Mouse (Mus musculus): ENCODE data around the gene Gm49325. TPM values are rescaled to one million over a fixed set of nuclear protein-coding genes. Genes with fewer than 3 reads are reported as not detected.

Gm49325 gene
- polyA plus RNA-seq, 1 experiment from 2014 or later, result 8.6 TPM

DNA sequence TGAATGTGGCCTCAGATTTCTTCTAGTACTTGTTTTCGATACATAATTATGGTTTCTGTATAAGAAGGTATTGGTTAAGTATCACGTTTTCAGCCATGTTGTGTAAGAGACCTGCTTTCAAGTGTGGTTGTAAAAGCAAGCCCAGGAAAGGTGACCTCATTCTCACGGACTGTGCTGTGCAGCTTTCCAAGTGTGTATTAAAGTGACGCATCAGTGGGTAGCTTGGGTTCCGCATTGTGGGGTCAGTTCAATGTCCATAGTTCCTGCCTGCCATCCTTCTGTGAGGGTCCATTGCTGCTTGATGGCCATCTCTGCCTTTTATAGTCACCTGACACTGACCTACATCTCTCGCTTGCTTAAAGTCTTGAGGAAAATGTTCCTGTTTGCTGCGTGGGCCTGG is 10.9 kb downstream of the Gm49325 start:
- H3K27me3 ChIP-seq, result no peaks in the 10 kb centered on the region
- 94% methylated on average over 7 of the region's 7 CpGs for WGBS
- ATAC-seq (replicated peaks), result no peak
- H3K9ac ChIP-seq (replicated peaks), result no peak overlapping the region
- no peak overlapping the region for H3K4me3 ChIP-seq
- peaks cover 6% of the 10 kb centered on the region for H3K4me1 ChIP-seq
- H3K36me3 ChIP-seq, result peaks cover 57% of the 10 kb centered on the region
- H3K27ac ChIP-seq (replicated peaks), result no peak overlapping the region
- no peak overlapping the region for H3K4me2 ChIP-seq (replicated peaks)
- no peaks in the 10 kb centered on the region for H3K9me3 ChIP-seq

- H3K4me2 ChIP-seq (replicated peaks), result peak overlapping the region; percentile 81
- H3K36me3 ChIP-seq, result peaks cover 19% of the 10 kb centered on the region
- H3K4me3 ChIP-seq, result peak overlapping the region; percentile 89
- H3K9ac ChIP-seq (replicated peaks), result peak overlapping the region; percentile 97
- ATAC-seq (replicated peaks), result peak; percentile 1; the same call in 1 of the 2 replicates
- peaks cover 42% of the 10 kb centered on the region for H3K4me1 ChIP-seq
- 77% methylated on average over 8 of the region's 8 CpGs for WGBS
- no peaks in the 10 kb centered on the region for H3K9me3 ChIP-seq
- no peaks in the 10 kb centered on the region for H3K27me3 ChIP-seq
- peak overlapping the region; percentile 91 for H3K27ac ChIP-seq (replicated peaks)
Measured at GRCm38 (mm10) chr10:77621546-77621945, 15.5 kb downstream of the Gm49325 start.

GRCm38 (mm10) chr10:77622055-77622988 is 16.3 kb downstream of the Gm49325 start, which contains the start of gene Ube2g2:
Gene Ube2g2 (plus strand): TSS chr10:77622275.
- no peaks in the 10 kb centered on the region for H3K27me3 ChIP-seq
- ATAC-seq (replicated peaks), result peak; percentile 92
- peak within 1 kb of the TSS; percentile 91 for H3K27ac ChIP-seq (replicated peaks)
- peak within 1 kb of the TSS; percentile 81 for H3K4me2 ChIP-seq (replicated peaks)
- H3K9me3 ChIP-seq, result no peaks in the 10 kb centered on the region
- H3K4me3 ChIP-seq, result peak within 1 kb of the TSS; percentile 89
- H3K4me1 ChIP-seq, result peaks cover 42% of the 10 kb centered on the region
- WGBS, result under 1% methylated on average over 96 of the region's 96 CpGs
- H3K36me3 ChIP-seq, result peaks cover 11% of the 10 kb centered on the region
- peak within 1 kb of the TSS; percentile 97 for H3K9ac ChIP-seq (replicated peaks)

GRCm38 (mm10) chr10:77623069-77623492 is 17.1 kb downstream of the Gm49325 start:
- H3K4me1 ChIP-seq, result peaks cover 42% of the 10 kb centered on the region
- WGBS, result 5% methylated on average over 8 of the region's 8 CpGs
- H3K4me3 ChIP-seq, result peak overlapping the region; percentile 89
- no peaks in the 10 kb centered on the region for H3K27me3 ChIP-seq
- no peaks in the 10 kb centered on the region for H3K9me3 ChIP-seq
- peak; percentile 64 for ATAC-seq (replicated peaks)
- peak overlapping the region; percentile 97 for H3K9ac ChIP-seq (replicated peaks)
- H3K27ac ChIP-seq (replicated peaks), result peak overlapping the region; percentile 91
- peak overlapping the region; percentile 81 for H3K4me2 ChIP-seq (replicated peaks)
- H3K36me3 ChIP-seq, result peaks cover 4% of the 10 kb centered on the region

DNA sequence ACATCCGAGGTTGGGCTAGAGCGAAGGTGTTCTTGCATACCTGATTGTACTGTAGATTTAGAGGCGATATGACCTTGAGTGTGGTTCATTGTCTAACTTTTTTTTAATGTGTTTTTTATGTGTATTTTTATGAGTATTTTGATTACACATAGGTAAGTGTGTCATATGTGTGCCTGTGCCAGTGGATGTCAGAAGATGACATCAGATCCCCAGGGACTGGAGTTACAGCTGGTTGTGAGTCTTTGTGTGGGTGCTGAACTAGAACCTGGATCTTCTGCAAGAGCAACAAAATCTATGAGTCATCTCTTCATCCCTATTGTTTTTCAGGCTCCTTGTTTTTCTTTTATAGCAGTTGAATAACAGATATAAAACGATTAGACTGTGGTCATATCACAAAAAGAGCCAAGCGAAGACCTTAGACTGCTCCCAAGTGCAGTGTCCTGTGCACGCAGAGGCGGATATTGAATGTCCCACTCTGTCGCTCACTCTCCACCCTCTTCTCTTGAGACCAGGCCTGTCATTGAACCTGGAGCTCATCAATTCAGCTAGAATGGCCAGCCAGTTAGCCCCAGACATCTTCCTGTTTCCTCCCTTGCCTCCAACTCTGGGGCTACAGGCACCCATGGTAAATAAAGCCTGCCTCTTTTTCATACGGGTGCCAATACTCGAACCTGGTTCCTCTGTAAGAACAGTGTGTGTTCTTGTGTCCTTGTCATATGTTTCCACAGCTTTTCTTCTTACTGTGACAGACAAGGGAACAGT is 17.8 kb downstream of the Gm49325 start:
- H3K4me3 ChIP-seq, result peak overlapping the region; percentile 89
- peak overlapping the region; percentile 81 for H3K4me2 ChIP-seq (replicated peaks)
- H3K9ac ChIP-seq (replicated peaks), result peak overlapping the region; percentile 97; the same call in 1 of the 2 replicates
- no peaks in the 10 kb centered on the region for H3K27me3 ChIP-seq
- no peak for ATAC-seq (replicated peaks)
- no peaks in the 10 kb centered on the region for H3K9me3 ChIP-seq
- H3K27ac ChIP-seq (replicated peaks), result peak overlapping the region; percentile 91
- peaks cover 42% of the 10 kb centered on the region for H3K4me1 ChIP-seq
- H3K36me3 ChIP-seq, result no peaks in the 10 kb centered on the region
- WGBS, result 84% methylated on average over 10 of the region's 10 CpGs

DNA sequence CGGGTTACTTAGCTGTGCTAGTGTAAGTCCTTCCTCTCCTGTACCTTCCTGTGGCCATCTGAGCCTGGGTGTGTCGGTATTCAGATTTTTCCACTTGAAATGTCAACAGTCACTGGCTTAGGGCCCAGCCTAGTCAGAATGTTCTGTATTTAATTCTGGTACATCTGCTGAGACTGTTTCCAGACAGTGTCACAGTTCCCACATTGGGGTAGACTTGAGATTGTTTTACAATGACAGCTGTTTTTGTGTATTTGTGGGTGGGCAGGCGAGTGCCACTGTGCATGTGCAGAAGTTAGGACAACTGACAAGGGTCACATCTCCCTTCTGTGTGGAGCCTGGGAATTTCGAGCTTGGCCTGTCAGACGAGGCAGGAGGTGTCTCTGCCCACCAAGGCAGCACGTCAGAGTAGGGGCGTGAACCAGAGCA is 18.6 kb downstream of the Gm49325 start:
- H3K27me3 ChIP-seq, result no peaks in the 10 kb centered on the region
- WGBS, result 73% methylated on average over 7 of the region's 7 CpGs
- no peaks in the 10 kb centered on the region for H3K9me3 ChIP-seq
- ATAC-seq (replicated peaks), result no peak
- no peak overlapping the region for H3K27ac ChIP-seq (replicated peaks)
- no peaks in the 10 kb centered on the region for H3K36me3 ChIP-seq
- H3K4me1 ChIP-seq, result peaks cover 47% of the 10 kb centered on the region
- 0 out of 2 replicates have a peak overlapping the region, but pooled peaks have one; percentile 81 for H3K4me2 ChIP-seq (replicated peaks)
- H3K9ac ChIP-seq (replicated peaks), result 0 out of 2 replicates have a peak overlapping the region, but pooled peaks have one; percentile 10
- no peak overlapping the region for H3K4me3 ChIP-seq

DNA sequence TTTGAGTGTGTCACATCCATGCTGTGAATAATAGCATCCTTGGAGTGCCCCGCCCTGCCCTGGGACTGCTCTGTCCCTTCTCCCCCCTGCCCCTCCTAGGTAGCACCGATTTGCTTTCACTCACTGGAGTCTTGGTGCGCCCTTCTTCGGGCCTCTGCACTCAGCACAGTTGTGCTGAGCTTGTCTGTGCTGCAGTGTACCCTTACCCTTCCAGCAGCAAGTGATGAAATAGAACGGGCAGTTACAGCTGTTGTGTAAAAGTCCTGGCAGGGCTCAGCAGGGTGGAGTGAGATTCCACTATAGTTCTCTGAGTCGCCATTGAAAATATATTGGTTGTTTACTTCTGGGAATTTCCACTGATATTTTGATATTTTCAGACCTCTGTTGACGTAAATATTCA is 20.0 kb downstream of the Gm49325 start:
- Histone ChIP-seq H3K4me2 (replicated peaks) (no peak overlapping the region), H3K9me3 (no peaks in the 10 kb centered on the region), H3K27ac (replicated peaks) (no peak overlapping the region), H3K27me3 (no peaks in the 10 kb centered on the region), H3K36me3 (no peaks in the 10 kb centered on the region), H3K9ac (replicated peaks) (no peak overlapping the region), H3K4me1 (peaks cover 53% of the 10 kb centered on the region), H3K4me3 (no peak overlapping the region)
- no peak for ATAC-seq (replicated peaks)
- WGBS, result 83% methylated on average over 7 of the region's 7 CpGs

- H3K4me3 ChIP-seq, result no peak overlapping the region
- no peaks in the 10 kb centered on the region for H3K27me3 ChIP-seq
- H3K4me1 ChIP-seq, result peaks cover 50% of the 10 kb centered on the region
- no peak overlapping the region for H3K27ac ChIP-seq (replicated peaks)
- no peaks in the 10 kb centered on the region for H3K9me3 ChIP-seq
- H3K36me3 ChIP-seq, result peaks cover 5% of the 10 kb centered on the region; the same call in 1 of the 2 replicates
- 71% methylated on average over 7 of the region's 7 CpGs for WGBS
- ATAC-seq (replicated peaks), result no peak
- H3K4me2 ChIP-seq (replicated peaks), result no peak overlapping the region
- H3K9ac ChIP-seq (replicated peaks), result no peak overlapping the region
Measured at GRCm38 (mm10) chr10:77626591-77626990, 20.6 kb downstream of the Gm49325 start.

- Histone ChIP-seq H3K4me3 (no peak overlapping the region), H3K9ac (replicated peaks) (no peak overlapping the region), H3K36me3 (peaks cover 9% of the 10 kb centered on the region; the same call in 1 of the 2 replicates), H3K27ac (replicated peaks) (no peak overlapping the region), H3K4me1 (peaks cover 47% of the 10 kb centered on the region), H3K4me2 (replicated peaks) (no peak overlapping the region), H3K27me3 (no peaks in the 10 kb centered on the region), H3K9me3 (no peaks in the 10 kb centered on the region)
- WGBS, result 34% methylated on average over 2 of the region's 2 CpGs
- peak; percentile 51 for ATAC-seq (replicated peaks)
Measured at GRCm38 (mm10) chr10:77627497-77627896, 21.5 kb downstream of the Gm49325 start.

GRCm38 (mm10) chr10:77629163-77629562 is 23.2 kb downstream of the Gm49325 start:
- no peak overlapping the region for H3K27ac ChIP-seq (replicated peaks)
- WGBS, result 89% methylated on average over 3 of the region's 3 CpGs
- no peak overlapping the region for H3K9ac ChIP-seq (replicated peaks)
- no peak overlapping the region for H3K4me2 ChIP-seq (replicated peaks)
- peaks cover 30% of the 10 kb centered on the region for H3K4me1 ChIP-seq
- no peak overlapping the region for H3K4me3 ChIP-seq
- peaks cover 19% of the 10 kb centered on the region for H3K36me3 ChIP-seq
- no peak for ATAC-seq (replicated peaks)
- no peaks in the 10 kb centered on the region for H3K27me3 ChIP-seq
- H3K9me3 ChIP-seq, result no peaks in the 10 kb centered on the region

DNA sequence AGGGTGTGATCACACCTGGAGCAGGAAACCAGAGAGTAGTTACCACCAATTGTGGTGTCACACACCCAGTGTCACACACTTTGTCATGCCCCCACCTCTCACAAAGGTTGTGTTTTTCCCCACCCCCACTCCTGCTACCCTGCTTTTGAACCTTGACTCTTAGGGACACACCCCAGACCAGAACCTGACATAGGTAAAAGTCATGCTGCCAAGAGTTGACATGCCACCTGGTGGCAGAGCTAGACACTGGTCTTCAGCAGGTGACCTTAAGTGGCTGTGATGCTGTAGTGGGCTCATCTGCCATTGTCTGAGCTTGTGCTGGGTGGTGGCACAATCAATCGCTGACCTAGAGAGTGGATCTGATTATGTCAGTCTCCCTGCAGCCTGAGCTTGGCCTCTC is 24.0 kb downstream of the Gm49325 start:
- no peak overlapping the region for H3K4me3 ChIP-seq
- H3K27ac ChIP-seq (replicated peaks), result peak overlapping the region; percentile 27; the same call in 1 of the 2 replicates
- no peaks in the 10 kb centered on the region for H3K9me3 ChIP-seq
- no peak overlapping the region for H3K4me2 ChIP-seq (replicated peaks)
- ATAC-seq (replicated peaks), result no peak
- no peaks in the 10 kb centered on the region for H3K27me3 ChIP-seq
- 83% methylated on average over 1 of the region's 1 CpGs for WGBS
- no peak overlapping the region for H3K9ac ChIP-seq (replicated peaks)
- H3K4me1 ChIP-seq, result peaks cover 22% of the 10 kb centered on the region
- H3K36me3 ChIP-seq, result peaks cover 20% of the 10 kb centered on the region

DNA sequence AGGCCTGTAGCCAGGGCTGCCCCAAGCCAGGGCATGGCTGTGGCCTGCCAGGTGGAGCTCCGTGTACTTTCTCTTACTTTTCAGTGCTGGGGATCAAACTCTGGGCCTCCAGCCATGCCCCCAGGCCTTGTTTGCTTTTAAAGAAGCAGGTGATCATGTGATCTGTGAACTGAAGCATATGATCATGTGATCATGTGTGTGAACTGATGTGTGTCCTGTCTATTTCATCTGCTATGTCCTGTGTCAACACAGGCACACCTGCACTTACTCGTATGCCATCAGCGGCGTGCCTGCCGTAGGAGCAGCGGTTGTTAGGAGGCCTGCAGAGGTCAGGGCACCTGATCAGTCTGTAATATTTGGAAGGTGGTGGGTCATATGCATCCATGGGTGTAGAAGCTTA is 28.0 kb downstream of the Gm49325 start:
- H3K9ac ChIP-seq (replicated peaks), result no peak overlapping the region
- H3K4me1 ChIP-seq, result peaks cover 15% of the 10 kb centered on the region; the same call in 1 of the 2 replicates
- no peak overlapping the region for H3K27ac ChIP-seq (replicated peaks)
- H3K9me3 ChIP-seq, result no peaks in the 10 kb centered on the region
- H3K4me3 ChIP-seq, result no peak overlapping the region
- no peak overlapping the region for H3K4me2 ChIP-seq (replicated peaks)
- H3K36me3 ChIP-seq, result peaks cover 35% of the 10 kb centered on the region
- no peaks in the 10 kb centered on the region for H3K27me3 ChIP-seq
- no peak for ATAC-seq (replicated peaks)
- 81% methylated on average over 6 of the region's 6 CpGs for WGBS

All from forebrain, embryonic 15.5 days (tissue).